Mouse (Mus musculus) induced T-regulatory cell, adult 2 months (primary cell): ENCODE data around the gene Sox2.

ENCODE experiments used
- DNase-seq: peaks from one replicate; pipeline ENCODE4 v3.0.0-alpha.2; 2012; ENCODE audit warnings: low read depth

The Sox2 gene

DNA sequence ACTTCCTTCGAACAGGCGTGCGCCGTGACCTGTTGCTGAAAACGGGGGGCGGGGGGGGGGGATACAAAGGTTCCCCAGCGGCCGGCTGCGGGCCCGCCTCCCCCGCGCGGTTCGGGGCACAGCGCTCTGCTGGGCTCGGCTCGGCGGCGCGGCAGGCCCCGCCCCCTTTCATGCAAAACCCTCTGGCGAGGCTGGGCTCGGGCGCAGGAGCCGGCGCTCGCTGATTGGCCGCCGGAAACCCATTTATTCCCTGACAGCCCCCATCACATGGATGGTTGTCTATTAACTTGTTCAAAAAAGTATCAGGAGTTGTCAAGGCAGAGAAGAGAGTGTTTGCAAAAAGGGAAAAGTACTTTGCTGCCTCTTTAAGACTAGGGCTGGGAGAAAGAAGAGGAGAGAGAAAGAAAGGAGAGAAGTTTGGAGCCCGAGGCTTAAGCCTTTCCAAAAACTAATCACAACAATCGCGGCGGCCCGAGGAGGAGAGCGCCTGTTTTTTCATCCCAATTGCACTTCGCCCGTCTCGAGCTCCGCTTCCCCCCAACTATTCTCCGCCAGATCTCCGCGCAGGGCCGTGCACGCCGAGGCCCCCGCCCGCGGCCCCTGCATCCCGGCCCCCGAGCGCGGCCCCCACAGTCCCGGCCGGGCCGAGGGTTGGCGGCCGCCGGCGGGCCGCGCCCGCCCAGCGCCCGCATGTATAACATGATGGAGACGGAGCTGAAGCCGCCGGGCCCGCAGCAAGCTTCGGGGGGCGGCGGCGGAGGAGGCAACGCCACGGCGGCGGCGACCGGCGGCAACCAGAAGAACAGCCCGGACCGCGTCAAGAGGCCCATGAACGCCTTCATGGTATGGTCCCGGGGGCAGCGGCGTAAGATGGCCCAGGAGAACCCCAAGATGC is at the start of gene Sox2:
Sox2 (plus strand) TSS at position 680 of the 895 bp plus-strand sequence.
- no peak for DNase-seq

DNA sequence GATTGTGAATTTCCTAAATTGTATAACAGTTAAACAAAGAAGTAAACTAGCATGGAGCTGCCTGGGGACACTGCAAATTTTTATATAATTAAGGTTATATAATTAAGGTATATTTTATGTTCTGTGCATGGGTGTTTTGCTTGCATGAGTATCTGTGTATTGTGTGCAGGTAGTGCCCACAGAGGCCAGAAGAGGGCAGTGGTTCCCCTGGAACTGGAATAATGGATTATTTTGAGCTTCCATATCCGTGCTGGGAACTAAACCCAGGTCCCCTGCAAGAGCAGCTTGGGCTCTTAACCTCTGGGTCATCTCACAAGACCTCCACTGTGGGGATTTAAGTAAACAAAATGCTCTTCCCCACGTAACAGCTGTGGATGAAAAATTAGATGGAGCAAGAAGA is 49.1 kb upstream of the Sox2 start:
- DNase-seq, result no peak

DNA sequence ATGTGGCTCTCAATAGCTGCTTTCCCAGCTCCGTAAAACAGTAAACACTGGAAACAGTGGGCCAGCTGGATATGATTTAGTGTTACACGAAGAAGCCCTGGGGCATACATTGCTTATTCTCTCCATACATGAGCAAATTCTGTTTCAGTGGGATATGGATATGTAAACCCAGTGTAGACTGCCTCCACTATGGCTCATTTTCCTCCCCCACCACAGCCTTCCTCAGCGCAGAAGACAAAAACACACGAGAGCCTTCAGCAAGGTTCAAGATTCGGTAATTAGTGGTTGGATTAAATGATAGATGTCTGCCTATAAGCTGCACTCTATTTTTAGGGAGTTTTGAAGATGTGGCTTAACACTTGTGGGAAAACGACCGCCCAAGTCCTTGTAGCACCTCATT is 36.1 kb upstream of the Sox2 start:
- no peak for DNase-seq

DNA sequence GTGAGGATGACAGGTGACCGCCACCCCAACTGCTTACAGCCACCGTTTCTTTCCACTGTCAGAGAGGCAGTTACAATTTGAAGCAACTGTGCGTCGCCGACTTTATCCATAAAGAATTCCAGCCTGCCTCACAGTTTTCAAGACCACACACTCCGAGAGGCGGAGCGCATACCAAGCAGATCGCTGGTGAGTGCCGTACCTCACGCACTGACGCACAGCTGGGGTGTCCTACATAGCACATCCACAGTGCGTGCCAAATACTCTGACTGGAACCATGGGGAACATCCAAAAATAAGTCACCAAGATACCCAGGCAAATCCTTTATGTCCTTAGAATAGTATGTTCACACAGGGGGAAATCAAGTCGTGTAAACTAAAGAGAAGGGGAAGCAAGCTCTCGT is 34.7 kb upstream of the Sox2 start:
- DNase-seq, result no peak

DNA sequence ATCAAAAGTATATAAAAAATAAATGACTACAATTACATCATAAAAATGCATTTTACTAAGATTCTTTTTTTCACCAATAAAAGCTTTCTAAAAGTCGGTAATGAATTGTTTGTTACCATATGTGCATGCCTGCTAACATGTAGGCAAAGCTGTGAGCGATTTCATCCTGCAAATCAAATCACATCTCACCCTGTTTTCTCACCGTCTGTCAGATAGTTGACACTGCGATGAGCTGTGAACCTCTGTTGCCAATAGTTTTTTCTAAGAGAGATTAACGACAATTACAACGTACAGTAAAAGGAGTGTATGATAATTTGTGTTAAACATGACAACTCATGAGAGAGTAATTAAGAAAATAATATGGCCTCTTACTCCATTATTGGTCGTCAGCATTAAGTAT is 31.3 kb upstream of the Sox2 start:
- DNase-seq, result no peak

DNA sequence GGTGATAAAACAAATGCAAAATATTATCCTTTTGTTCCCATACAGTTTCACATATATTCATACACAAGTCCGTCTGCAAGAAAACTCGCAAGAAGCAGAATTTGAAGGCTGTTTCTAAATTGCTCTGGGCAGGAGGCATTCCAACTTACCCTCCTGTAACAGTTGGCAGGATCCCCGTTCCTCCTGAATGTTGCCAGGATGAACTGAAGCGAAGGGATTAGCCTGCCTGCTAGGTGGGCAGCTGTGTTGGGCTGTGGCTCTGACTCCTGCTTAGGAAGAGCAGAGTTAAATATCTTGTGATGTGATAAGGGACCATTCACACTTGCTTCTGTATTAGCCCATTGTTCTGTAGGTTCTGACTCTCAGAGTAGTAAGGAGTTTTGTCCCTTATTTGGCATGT is 30.1 kb upstream of the Sox2 start:
- no peak for DNase-seq

DNA sequence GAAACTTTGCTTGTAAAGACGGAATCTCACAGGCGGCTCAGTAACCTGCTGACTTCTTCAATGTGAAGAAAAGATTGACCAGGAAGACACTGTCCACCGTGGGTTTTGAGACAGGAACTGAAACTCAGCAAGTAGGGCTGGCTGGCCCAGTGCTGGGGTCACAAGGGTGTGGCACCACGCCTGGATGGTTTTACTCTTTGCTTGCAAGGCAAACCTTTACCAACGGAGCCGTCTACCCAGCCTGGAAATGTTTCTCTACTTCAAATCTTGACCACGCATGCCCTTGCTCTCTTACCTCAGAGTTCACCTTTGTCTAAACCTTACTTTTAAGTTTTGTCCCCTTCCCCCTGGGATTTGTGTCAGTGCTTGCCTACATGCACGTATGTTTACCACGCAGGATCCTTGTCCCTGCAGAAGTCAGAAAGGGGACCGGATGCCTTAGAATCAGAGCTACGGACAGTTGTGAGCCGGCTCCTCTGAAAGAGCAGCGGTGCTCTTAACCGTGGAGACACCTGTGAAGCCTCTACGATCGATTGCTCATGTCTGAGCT is 25.4 kb upstream of the Sox2 start:
- no peak for DNase-seq

DNA sequence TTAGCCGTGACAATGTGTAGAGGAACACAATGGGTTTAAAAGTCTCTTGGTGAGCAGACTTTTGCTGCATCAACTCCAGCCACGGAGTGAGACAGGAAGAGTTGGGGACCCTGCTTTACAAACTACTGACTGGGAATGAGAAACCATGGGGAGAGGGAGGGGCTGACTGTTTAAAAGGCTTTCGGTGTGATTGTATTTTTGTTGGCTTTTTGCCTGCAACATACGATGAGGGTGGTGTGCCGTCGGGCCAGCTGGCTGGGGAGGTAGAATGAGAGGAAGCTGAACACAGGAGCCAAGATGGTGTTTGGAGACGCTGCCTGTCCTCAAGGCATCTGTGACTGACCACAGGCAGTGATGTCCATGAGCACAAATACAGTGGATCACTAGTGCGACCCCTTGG is 23.7 kb upstream of the Sox2 start:
- no peak for DNase-seq

DNA sequence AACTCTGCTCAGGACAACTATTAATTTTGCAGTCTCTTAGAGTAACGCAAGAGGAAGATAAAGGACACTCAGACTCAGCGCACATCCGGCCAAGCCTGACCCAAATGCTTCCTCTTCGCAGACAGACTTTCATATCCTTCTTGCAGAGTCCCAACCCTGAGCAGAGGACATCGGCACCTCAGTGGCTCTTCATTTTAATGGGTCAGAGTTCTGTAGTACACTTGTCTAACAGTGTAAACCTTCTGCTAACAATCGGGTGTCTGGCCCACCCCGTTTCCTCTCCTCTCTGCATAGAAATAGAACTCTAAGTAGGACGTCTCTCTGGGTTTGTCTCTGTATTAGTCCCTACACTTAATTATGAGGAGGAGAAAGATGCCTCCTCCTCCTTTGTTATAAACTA is 20.2 kb upstream of the Sox2 start:
- DNase-seq, result no peak

DNA sequence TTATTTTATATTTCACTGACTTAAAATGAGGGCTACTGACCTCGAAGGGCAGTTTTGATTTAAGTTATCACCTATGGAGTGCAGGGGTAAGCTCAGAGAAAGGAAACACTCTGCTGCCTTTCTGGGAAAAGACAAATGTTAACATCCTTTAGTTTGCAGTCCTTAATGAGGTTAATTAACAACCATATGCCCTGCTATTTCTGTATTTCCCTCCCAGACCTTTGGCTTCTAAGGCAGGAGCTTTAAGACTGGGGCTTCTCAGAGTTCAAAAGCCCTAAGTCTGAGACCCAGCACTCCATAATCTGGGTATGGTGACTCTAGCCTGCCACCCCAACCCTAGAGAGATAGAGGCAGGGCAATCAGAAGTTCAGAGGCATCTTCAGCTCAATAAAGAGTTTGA is 19.5 kb upstream of the Sox2 start:
- no peak for DNase-seq

DNA sequence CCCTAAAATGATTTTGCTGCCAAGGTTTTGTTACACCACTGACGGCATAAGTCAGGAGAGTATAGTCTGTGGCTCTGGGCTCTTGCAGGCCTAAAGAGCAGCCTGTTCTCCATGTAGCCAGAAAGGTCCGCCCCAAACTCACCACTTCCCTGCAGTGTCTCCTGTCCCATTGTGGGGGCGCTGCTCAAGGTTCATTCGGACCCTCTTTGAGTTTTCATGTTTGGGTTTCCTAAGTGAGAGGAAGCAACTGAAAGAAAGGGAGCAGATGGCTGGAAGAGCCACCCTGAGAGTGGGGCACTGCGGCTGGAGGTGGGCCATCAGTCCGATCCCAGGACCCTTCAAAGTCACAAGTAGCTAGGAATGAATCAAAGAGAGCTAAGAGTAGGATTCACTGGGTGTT is 13.2 kb upstream of the Sox2 start:
- DNase-seq, result no peak

DNA sequence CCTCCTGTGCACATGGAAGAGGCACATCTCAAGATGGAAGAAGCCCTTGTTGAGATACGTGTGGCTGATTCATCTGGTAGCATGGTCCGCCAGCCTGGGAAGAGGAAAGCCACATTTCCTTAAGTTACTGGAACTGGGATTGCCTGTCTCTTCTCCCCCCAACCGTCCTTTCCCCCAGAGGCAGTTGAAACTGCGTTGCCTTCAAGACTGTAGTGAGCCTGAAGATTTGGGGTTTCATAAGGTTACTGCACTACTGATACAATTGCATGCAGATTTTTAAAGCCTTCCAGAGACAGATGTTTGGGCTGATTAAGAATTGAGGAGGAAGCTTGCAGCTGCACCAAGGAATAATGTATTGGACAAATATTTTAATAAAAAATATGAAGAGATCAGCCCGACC is 12.7 kb upstream of the Sox2 start:
- no peak for DNase-seq

DNA sequence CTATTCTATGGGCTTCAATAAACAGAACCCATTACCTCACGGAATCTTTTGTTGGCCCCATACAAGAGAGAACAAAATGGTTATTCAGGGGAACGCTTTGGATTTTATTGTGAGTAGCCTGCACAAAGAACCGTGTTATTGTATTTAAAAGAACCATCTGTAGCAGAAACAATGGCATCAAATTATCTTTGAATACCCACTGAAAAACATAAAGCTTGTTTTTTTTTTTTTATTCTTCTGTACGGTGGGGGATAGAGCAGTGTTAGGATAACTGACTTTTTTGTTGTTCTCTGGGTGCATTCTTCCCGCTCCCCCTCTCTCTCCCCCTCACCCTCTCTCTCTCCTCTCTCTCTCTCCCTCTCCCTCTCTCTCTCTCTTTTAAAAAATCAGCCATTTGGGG is 12.3 kb upstream of the Sox2 start:
- no peak for DNase-seq

DNA sequence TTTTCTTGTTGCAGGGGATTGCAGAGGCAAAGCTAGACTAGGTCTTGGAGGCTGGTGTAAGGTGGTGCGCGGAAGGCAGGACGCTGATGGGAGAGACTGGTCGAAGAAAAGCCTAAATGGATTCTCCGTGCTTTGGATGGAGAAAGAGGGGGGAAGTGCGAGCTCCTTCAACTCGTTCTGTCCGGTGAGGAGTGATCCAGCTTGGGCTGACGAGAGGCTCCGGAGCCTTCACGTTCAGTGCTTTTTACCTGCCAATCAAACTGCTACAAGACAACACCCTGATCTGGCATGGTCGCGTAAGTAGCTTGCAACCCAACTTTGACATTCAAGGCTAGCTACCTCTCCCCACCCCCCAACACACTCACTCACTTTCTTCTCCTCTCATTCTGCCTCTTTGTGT is 11.9 kb upstream of the Sox2 start:
- no peak for DNase-seq

DNA sequence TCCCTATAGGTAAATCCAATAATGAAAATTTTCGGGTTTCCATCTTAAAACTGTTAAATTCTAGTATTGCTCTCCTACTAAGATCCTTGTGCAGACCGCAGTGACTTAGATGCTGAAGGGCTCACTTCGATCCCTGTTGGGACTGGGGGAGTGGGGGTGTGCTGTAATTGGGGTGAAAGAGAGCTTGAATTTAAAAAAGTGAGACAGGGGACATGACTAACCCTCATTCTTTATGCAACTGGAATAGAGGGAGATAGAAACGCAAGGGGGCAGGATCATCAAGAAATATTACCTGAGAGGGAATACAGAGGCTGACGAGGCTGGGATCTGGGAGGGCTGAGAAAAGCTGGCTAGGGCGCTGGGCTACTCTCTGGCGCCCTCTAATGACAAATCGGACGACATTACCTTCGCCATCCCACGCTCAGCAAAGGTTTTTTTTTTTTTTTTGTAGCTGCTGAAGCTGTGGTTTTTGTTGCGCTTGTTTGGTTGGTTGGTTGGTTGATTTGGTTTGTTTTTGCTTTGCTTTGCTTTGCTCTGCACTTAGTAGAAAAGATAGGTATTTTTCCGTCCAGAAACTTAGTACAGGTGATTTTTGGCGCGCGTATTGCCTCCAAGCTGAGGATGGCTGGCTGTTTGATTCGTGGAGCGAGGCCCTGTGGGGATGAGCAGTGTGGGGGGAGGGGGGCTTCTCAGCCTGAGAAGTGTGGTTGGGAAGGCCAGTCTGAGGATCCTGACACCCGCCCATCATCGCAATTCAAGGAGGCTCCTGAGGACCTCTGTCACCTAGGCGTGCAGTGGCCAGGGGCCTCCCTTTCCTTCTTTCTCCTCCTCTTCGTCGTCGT is 11.0 kb upstream of the Sox2 start:
- no peak for DNase-seq

DNA sequence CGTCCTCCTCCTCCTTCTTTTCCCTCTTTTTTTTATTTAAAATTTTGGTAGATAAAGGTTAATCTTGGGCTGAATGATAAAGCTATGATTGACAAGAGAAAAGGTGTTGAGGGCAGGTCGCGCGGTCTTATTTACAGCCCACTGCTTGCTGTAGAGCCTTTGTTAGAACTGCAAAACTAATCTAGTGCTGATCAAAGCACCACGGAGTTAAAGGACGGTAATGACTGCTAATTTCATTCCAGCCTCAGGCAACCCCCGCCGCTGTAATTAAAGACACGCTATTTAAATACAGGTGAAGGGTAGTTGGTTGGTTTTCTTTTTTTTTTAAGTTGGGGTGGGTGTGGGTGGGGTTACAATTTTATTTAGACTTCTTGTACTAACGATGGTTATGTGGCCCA is 10.3 kb upstream of the Sox2 start:
- no peak for DNase-seq

DNA sequence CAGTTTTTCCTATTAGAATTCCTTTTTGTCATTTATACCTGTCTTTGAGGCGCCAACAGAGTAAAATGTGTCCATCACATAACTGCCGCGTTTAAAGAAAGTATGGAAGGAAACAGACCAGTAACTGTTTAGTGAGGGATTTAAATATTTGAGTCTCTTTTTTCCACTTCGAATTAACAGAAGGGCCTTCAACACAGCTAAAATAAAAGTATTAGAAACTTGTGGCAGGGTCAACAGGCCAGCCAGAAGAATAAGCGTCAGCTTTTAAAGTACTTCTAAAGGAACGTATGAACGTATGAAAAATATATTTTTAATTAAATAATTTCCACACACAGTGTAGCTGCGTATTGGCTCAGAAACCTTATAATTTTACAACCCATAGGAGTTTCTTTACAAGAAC is 9.9 kb upstream of the Sox2 start:
- no peak for DNase-seq

DNA sequence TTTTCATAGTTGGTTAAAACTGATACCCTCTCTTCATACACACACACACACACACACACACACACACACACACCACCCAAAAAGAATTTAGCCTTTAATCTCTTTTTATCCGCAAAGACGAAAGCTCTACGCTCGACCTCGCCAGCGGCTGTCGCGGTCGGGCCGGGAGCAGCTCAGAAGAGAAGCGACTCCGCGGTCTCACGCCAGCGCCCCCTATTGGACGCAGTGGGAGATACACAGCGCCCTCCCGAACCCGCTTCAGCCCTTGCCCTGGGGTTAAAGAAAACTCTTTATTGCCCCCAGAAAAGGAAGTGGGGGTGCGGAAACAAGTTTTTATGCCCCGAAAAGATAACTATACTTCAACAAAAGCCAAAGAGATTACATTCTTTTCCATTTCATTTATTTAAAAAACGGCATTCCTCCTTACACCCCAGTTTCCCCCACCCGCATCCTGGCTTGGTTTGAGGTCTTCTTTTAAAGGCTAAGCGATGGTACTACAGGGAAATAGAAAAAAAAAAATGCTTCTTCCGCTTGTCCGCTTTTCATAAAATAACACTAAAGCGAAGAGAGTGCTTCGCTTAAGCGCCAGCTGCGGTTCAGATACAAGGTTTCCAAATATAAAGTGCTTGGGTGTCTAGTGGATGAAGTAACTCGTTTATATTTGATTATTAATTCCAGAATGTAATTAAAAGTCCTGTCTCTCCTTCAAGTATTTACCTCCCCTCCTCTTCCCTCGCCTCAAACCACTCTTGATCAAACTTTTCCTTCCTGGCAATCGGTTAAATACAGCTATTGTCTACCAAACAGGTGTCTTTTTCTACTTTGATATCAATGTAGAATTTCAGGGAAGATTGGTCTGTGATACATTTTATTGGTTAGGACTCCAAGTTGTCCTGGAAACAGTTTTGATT is 9.3 kb upstream of the Sox2 start:
- DNase-seq, result no peak

DNA sequence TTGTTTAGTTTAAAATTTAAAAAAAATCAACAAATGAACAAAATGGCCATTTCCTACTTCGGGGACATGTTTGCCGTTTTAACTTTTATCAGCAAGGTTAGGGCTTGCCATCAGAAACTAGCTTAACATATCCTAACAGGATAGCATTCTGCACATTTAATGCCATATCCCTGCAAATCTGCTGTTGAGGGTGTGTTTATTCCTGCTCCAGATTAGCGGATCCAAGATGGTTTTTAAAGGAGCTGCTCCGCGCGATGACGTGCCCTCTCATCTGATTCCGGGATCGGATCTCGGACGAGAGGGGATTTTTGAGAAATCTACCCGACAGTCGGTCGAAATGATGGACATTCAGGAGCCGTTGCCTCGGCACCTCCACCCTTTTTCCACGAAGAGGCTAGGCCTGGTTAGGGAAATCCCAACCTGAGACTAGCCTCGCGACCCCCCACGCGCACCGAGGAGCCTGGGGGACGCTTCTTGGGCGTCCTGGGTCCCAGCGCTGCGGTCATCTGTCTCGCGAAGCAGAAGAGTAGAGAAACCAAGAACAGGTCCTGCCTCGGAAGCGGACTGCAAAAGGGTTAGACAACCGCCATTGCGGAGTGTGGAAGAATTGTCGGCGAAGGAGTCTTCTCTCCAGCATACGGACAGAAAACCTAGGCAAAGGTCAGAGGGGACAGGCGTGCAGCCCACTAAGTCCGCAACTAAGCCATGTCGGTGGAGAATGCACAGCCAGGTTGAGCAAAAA is 8.3 kb upstream of the Sox2 start:
- no peak for DNase-seq

DNA sequence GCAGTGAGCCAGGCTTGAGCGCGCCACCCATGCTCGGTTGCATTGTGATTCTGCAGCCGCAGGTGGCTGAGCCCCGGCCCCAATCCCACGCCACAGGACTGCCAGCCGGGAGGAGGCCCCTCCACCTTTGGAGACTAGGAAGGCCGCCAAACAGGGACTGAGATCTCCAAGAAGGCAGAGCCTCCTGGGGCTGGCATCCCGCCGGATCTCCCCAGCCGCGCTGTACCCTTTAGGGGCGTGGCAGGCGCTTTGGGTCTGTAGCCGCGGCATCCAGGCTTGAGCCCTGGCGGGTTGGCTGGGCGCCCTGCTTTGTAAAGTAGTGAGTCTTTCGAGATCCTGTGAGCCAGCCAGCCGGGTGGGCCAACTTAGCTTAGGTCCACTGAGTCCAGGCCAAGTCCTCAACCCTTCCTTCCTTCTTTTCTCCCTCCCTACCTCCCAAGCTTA is 7.7 kb upstream of the Sox2 start:
- no peak for DNase-seq

DNA sequence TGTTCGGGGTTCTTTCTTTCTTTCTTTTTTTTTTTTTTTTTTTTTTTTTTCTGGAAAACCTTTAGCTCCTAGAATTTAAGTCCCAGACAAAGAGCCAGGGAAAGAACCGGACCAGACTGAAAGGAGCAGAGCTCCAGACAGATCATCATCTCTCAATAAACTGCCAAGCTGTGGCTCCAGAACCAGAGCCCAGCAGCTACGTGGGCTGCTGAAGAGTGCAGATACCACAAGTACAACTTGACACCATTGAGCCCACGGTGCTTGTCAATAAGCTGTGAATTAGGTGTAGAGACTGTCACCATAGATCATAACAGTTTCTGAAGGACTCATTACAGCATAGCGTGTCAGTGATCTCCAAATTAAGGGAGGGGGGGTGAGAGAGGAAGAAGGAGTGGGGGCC is 7.1 kb upstream of the Sox2 start:
- DNase-seq, result no peak
